Mouse (Mus musculus) retina, postnatal 7 days (tissue): Measurements from ENCODE around the gene Dcun1d4.
A peak's percentile ranks its signal among the peaks of the same experiment; 100 is the strongest.

Experiments
- DNase-seq: peaks from one replicate; pipeline ENCODE4 v3.0.0-alpha.2; 2012; ENCODE audit warnings: low read depth, low spot score

Gene Dcun1d4

GRCm38 (mm10) chr5:73498559-73498958 lies 17.8 kb downstream of the Dcun1d4 start:
- DNase-seq: no peak

- no peak for DNase-seq
These were observed 20.2 kb downstream of the Dcun1d4 start for GRCm38 (mm10) chr5:73500867-73501440.

GRCm38 (mm10) chr5:73502422-73502821 lies 21.6 kb downstream of the Dcun1d4 start:
- DNase-seq: no peak

- DNase-seq: no peak
These were observed 22.4 kb downstream of the Dcun1d4 start for GRCm38 (mm10) chr5:73503015-73503757.

GRCm38 (mm10) chr5:73511074-73511473 lies 30.3 kb downstream of the Dcun1d4 start:
- DNase-seq: no peak

GRCm38 (mm10) chr5:73512241-73512640 lies 31.4 kb downstream of the Dcun1d4 start:
- no peak for DNase-seq

GRCm38 (mm10) chr5:73512661-73513060 lies 31.9 kb downstream of the Dcun1d4 start:
- DNase-seq: no peak

GRCm38 (mm10) chr5:73514202-73514601 lies 33.4 kb downstream of the Dcun1d4 start:
- DNase-seq: no peak

GRCm38 (mm10) chr5:73517299-73517698 lies 36.5 kb downstream of the Dcun1d4 start:
- no peak for DNase-seq

GRCm38 (mm10) chr5:73518424-73519211 lies 37.8 kb downstream of the Dcun1d4 start:
- no peak for DNase-seq

GRCm38 (mm10) chr5:73520787-73521186 lies 40.0 kb downstream of the Dcun1d4 start:
- DNase-seq: no peak

- no peak for DNase-seq
These were observed 42.4 kb downstream of the Dcun1d4 start for GRCm38 (mm10) chr5:73523227-73523626.

- no peak for DNase-seq
These were observed 43.6 kb downstream of the Dcun1d4 start for GRCm38 (mm10) chr5:73524300-73525000.

- DNase-seq: no peak
These were observed 51.4 kb downstream of the Dcun1d4 start for GRCm38 (mm10) chr5:73532222-73532621.

- DNase-seq: no peak
These were observed 52.1 kb downstream of the Dcun1d4 start for GRCm38 (mm10) chr5:73532879-73533278.

GRCm38 (mm10) chr5:73537669-73538068 lies 56.9 kb downstream of the Dcun1d4 start:
- DNase-seq: no peak

- no peak for DNase-seq
These were observed 57.9 kb downstream of the Dcun1d4 start for GRCm38 (mm10) chr5:73538586-73539298.

- DNase-seq: peak; percentile 23
These were observed 59.2 kb downstream of the Dcun1d4 start for GRCm38 (mm10) chr5:73539848-73540510.

GRCm38 (mm10) chr5:73540511-73540871 lies 59.7 kb downstream of the Dcun1d4 start:
- DNase-seq: no peak

- no peak for DNase-seq
These were observed 63.4 kb downstream of the Dcun1d4 start for GRCm38 (mm10) chr5:73544111-73544753.
